27 mouse cellular contexts compared by ENCODE assay signal in the genomic region with DNA sequence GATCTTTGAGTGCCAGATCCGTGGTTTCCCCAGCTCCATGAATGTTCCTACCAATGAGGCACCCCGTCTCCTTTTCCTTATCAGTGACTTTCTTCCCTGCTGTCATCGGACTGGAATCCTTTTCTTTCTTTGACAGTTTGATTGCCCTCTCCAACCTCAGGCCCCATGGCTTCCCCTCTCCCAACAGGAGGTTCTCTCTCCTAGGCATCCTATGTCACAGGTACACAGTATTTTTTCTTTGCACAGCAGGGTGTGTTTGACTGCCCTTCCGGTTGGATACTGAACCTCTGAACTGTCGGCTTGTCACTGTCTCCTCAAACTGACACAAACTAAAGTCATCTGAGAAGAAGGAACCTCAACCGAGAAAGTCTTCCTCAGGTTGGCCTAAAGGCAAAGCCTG.
"Had no signal": no experiment of that assay in that cellular context is flagged by ENCODE, and none has a peak within 500 bp of the region (broad histone marks: within the 10 kb centered on the region; RNA-seq: fewer than 3 reads in every experiment).

No protein-coding gene starts in this region.

- H3K36me3 ChIP-seq: heart, embryonic 15.5 days; hindbrain, embryonic 10.5 days; hindbrain, embryonic 12.5 days; limb, embryonic 10.5 days; limb, embryonic 12.5 days; liver, embryonic 13.5 days; liver, embryonic 15.5 days had no signal

- H3K27me3 ChIP-seq: heart, embryonic 15.5 days; hindbrain, embryonic 12.5 days; limb, embryonic 12.5 days; liver, embryonic 13.5 days; liver, embryonic 15.5 days had no signal

- H3K4me1 ChIP-seq: hindbrain, embryonic 12.5 days; liver, embryonic 13.5 days; liver, embryonic 15.5 days had no signal

- H3K9me3 ChIP-seq: heart, embryonic 15.5 days; hindbrain, embryonic 10.5 days; hindbrain, embryonic 12.5 days; limb, embryonic 10.5 days; limb, embryonic 12.5 days; liver, embryonic 13.5 days; liver, embryonic 15.5 days had no signal

- DNase-seq: forebrain, postnatal 0 days; gastrocnemius, adult 2 months; gastrocnemius, postnatal 10 days; gastrocnemius, postnatal 25 days; heart, adult 2 months; heart, postnatal 4 days; kidney, adult 18-20 months; kidney, adult 8-10 months; kidney, postnatal 10 days; kidney, postnatal 25 days; kidney, postnatal 4 days; liver; liver, embryonic 13.5 days; liver, postnatal 0 days; lung, adult 2 months had no signal

- H3K9ac ChIP-seq: forebrain, postnatal 0 days; heart, embryonic 15.5 days; hindbrain, embryonic 12.5 days; hindbrain, embryonic 14.5 days; limb, embryonic 12.5 days; liver, embryonic 13.5 days; liver, embryonic 15.5 days; liver, postnatal 0 days had no signal

- H3K4me2 ChIP-seq: heart, embryonic 11.5 days; heart, embryonic 15.5 days; hindbrain, embryonic 12.5 days; hindbrain, embryonic 14.5 days; limb, embryonic 12.5 days; liver, embryonic 11.5 days; liver, embryonic 13.5 days; liver, embryonic 15.5 days had no signal

- ATAC-seq: forebrain, postnatal 0 days; hindbrain, embryonic 16.5 days; inflammation-experienced regulatory T-cells, adult 6 months; liver, postnatal 0 days had no signal

- H3K4me3 ChIP-seq: gastrocnemius, adult 2 months; heart, adult 2 months; heart, embryonic 15.5 days; hindbrain, embryonic 10.5 days; hindbrain, embryonic 12.5 days; layer of hippocampus, adult 2 months; limb, embryonic 10.5 days; limb, embryonic 12.5 days; liver, embryonic 13.5 days; liver, embryonic 15.5 days had no signal

- H3K27ac ChIP-seq: gastrocnemius, adult 2 months; heart, adult 2 months; heart, embryonic 15.5 days; hindbrain, embryonic 10.5 days; hindbrain, embryonic 12.5 days; hindbrain, embryonic 14.5 days; layer of hippocampus, adult 2 months; limb, embryonic 12.5 days; liver, embryonic 13.5 days; liver, embryonic 15.5 days had no signal
